Mouse (Mus musculus) left cerebral cortex, postnatal 25 days (tissue): ENCODE results near the gene Dcdc2a. TPM values are rescaled to one million over a fixed set of nuclear protein-coding genes. Genes with fewer than 3 reads are reported as not detected.

Experiments
- DNase-seq, 2 experiments: peaks; one replicate each; pipeline ENCODE4 v3.0.0; 2022; ENCODE audit warnings: low spot score in 2 of 2, mixed read lengths in 1 of 2
- intact Hi-C: fragments of 180-260 bp; cut with DNase I; formaldehyde crosslinking; loops from one replicate; pipeline ENCODE4 v1.15.1; 2025
- total RNA-seq, 2 experiments: library from RNA; stranded (reverse); gene quantifications; 2 replicates each; pipeline ENCODE4 v1.2.3; 2021

Gene Dcdc2a
- total RNA-seq, 2 experiments from 2014 or later, result 4.0 to 6.5 TPM

DNA sequence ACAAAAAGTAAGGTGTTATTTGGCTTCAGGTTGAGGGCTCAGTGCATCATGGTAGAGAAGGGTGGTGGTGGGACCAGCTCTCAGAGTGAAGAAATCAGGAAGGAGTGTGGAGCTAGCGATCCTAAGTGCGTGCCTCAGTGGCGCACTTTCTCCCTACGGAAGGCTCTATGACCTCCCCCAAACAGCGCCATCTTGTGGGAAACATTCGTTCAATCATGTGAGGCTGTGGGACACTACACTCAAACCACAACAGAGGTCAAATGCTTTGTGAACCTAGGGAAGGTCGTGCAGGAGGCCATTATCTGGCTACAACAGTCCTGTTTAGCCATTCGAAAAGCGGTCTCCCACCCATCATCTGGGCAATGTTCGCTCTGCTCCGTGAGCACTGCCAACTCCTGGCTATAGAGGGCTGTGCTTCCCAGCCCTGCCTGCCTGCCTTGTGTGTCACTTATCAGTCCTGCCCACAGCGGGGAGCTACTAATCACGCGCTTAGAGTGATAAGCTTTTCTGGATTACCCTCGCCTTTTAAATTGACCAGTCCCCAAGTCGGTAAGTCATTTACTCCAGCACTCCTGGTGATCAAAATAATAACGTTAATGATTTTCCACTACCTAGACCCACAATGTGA, 94.5 kb downstream of the Dcdc2a start:
- intact Hi-C loops, result no loop called here
- no peak for DNase-seq

DNA sequence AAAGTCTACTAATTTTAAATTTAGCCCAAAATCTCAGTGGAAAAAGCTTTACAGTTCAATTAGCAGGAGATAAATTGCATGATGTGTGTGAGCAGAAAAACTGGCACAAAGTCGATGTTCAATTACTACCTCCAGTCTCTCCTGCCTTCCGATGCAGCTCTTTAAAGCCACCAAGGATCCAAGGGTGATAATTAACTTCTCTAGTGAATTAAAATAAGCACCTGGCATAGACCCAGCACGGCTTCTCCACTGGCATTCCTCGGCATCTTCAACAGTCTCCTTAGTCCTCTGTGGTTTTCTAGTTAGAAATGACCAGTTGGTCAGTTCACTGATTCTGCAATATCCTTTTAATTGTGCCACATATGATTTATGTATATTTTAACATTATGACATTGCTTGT, 95.1 kb downstream of the Dcdc2a start:
- no peak for DNase-seq
- intact Hi-C loops, result no loop called here

DNA sequence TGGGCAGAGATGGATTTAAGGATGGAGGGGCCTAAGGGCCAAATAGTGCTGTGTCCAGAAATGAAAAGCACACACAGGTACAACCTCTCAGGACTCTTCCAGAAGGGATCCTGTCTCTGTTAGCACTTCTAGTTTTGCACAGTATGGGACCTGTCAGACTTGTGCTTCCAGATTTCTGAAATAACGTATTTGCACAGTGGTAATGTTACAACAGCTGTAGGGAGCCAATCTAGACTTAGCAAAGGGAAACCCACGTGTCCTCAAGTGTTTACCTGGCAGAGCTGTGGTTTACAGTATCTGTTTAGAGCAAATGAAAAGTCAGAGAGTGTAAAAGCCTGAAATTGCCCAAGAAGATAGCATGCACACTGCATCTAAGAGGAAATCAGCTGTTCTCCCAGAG, 104.1 kb downstream of the Dcdc2a start:
- intact Hi-C loops, result no loop called here
- no peak for DNase-seq

DNA sequence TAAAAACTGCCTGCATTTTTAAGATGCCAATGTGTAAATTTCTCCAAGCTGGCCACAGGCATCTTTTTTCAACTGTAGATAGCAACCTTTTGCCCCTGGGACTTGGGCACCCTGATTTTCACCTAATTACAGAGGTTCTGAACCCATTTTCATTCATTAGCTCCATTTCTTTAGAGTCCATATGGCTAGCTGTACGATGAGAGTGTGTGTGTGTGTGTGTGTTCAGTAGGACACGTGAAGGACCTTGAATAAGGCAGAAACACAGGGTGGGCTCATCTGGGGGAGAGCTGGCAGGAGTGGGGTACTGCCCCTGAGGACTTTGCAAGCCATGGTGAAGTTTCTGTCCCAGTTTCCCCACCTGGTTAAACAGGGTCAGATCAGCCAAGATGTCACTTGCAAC, 105.0 kb downstream of the Dcdc2a start:
- intact Hi-C loops, result no loop called here

DNA sequence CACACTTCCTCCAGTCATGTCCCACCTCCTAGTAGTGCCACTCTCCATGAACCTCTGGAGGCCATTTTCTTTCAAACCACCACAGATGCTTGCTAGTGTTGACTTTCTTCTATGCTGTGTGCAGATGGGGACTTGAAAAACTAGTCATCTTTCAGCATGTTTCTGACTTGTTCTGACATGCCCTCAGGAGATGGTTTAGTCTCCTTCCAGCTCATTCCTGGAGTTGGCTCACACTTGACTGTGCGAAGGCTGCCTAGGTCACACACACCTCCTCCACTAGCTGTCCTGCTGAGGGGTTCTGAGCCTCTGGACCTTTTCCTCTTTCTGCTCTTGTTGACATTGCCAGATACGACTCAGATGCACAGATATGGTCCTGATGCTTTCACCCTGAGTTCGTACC, 106.8 kb downstream of the Dcdc2a start:
- DNase-seq, result no peak
- intact Hi-C loops, result no loop called here

More for the DNA sequence above, 105.0 kb downstream of the Dcdc2a start:
- DNase-seq, result no peak

DNA sequence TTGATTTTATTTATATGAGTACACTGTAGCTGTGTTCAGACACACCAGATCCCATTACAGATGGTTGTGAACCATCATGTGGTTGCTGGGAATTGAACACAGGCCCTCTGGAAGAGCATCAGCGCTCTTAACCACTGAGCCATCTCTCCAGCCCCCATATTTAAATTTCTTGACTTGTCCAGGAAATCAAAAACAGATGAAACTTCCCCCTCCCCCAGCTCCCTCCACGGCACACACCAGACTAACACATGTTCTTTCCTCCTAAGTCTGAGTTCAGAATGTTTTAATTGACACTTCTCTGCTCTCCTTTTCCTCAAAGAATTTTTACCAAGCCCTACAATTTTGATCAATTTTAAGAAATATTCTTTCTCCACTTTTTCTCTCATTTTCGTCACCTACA, 113.1 kb downstream of the Dcdc2a start:
- intact Hi-C loops, result no loop called here
- no peak for DNase-seq

DNA sequence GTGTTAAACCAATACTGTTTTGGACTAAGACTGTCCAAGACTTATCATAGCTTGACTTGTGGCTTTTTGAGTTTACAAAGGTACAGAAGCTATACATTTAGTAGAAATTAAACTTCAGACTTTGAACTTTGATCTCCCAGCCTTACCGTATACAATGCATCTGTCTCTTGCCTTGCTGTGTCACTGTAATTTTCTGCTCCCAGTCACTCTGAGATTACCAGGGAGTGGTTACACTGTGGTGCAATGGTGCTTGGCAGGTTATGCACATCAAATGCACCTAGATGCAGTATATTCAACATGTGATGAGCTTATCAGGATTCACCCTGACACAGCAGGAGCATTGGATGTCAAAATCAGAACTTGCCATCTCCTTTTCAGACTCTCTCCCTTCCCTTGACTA, 122.0 kb downstream of the Dcdc2a start:
- no peak for DNase-seq
- intact Hi-C loops, result no loop called here

DNA sequence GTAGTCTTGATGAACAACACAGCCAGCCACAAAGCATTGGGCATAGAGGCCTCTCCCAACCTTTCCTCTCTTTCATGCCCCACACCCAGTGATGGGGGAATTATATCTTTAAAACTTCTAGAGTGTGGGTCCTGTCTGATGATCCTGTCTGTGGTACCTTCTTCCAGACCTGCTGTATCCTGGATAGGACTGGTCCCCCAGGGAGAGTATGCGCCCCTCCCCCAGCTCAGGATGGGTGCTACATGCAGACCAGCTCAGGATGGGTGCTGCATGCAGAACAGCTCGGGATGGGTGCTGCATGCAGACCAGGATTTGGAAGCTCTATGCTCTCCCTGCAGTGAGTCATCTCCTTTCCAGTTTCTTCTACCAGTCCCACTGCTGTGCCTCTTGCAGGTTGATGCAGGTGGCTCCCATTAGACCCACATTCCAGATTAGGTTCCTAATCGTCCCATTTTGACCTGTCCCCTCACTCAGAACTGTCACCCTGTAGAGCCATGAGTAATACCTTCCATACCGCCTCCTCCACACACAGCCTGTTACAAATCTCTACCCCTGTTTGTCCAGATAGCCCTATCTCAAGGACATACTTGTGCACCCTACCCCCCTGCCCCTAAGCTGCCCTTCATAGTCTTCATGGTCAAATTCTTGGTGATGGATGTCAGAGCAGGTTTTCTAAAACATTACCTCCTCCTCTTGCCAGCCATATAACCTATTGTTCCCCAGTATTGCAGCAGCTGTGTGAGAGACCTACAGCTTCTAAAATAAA, 122.6 kb downstream of the Dcdc2a start:
- DNase-seq, result no peak
- intact Hi-C loops, result no loop called here

DNA sequence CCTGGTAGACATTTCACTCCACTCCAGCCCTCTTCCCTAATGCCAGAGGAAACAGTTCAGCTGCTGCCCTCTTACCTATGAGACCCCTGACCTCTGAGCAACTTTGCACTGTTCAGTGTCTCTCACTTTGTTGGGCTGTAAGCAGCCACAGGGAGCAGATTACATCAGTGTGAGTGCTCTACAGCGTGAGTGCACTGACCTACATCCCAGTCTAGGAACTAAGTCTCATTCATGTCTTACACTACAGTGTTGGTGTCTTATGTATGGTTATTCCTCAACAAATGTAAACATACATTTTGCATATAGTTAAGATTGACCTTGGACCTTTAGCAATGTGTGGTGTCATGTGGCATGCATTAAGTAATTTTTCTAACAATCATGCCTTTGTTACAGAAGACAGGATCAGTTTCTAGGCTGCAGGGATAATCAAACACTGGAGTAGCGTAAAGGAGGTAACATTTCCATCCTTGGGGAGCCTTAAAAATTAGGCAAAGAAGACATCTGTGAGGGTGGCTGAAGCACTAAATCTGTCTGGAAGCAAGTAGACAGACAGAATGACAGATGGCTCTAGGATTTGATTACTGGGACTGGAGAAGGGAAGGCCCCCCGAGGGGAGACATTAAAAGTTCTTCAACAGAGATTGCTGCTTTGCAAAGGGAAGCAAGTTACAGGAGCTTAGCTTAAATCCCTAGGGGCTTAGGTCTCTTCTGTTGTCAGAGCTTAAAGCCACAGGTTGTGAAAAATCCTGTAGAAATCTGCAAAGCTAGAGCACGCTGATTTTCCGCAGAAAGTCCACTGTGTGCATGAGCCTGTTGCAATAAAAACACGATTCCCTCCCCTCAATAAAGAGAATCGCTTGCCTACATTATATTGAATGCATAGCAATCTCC, 130.9 kb downstream of the Dcdc2a start:
- no peak for DNase-seq
- intact Hi-C loops, result loop anchor here (5.0 to 10.0 kb wide), 2 partner anchors 216 to 368 kb away; no protein-coding TSS in a partner anchor

DNA sequence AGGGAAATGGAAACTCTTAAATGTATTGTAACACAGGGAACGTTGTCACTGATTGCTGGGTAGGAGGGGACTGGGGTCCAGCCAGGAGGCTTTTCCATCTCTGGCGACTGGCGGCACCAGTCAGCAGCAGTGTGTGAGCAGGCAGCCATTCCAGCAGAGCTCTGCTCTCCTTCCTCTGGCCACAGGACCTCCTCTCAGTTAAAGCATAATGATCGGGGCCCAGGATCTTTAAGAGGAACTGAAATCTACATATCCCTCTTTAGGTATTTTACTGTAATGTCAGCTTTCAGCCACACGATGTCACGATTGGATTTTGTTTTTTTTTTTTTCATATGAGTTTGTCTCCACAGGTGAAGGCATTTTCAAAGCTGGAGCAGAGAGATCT, 131.5 kb downstream of the Dcdc2a start:
- intact Hi-C loops, result loop anchor here (5.0 to 10.0 kb wide), 2 partner anchors 215 to 367 kb away; no protein-coding TSS in a partner anchor
- peak in 1 of 2 experiments; percentile 52 for DNase-seq

DNA sequence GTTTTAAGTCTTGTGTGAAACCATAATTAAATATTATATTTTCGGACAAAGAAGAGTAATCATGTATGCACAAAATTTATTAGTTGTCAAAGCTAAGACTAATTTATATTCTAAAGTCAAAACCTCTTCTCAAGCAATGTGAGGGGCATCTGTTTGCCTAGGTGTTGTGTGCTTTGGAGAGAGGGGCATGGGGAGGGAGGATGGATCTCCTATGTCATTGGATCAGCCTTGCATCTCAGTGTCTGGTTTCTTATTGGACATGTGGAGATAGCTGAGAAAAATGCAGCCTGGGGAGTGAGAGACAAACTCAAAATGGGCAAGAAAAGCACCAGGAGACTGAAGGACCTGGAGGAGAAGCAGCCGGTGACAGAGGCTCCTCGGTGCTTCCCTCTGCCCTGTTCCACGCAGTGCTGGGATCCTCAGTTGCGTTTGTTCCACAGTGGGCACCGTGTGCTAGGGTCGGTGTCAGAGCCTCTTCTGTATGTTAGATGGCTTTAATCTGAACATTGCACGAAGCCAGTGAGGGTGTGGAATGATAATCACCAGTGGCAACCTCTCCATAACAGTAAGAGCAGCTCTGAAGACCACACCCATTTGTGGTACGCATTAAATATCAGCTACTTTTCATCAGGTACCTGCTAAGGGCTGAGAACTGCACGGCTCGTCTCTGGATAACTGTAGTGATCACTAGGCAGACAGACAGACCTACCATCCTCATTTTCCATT, 133.8 kb downstream of the Dcdc2a start:
- intact Hi-C loops, result loop anchor here (5.0 to 10.0 kb wide), 3 partner anchors 65 to 365 kb away; no protein-coding TSS in a partner anchor
- DNase-seq, result no peak

DNA sequence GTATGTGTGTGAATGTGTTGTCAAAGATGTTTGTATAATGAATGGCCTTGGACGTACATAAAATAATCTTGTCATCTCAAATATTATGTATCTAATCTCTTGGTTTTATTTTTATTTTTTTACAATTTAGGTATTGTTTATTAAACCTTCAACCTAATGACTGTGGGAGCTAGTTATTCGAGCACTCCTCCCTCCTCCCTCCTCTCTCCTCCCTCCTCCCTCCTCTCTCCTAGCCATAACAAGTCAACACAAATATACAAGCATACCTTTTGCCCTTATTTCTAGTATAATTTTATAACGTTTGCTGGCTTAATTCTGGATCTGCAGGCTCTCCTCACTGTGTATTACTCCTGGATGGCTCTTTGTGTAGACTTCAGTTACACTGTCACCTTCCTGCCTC, 134.4 kb downstream of the Dcdc2a start:
- intact Hi-C loops, result loop anchor here (10.0 kb wide), 1 partner anchor 65 kb away; no protein-coding TSS in a partner anchor

DNA sequence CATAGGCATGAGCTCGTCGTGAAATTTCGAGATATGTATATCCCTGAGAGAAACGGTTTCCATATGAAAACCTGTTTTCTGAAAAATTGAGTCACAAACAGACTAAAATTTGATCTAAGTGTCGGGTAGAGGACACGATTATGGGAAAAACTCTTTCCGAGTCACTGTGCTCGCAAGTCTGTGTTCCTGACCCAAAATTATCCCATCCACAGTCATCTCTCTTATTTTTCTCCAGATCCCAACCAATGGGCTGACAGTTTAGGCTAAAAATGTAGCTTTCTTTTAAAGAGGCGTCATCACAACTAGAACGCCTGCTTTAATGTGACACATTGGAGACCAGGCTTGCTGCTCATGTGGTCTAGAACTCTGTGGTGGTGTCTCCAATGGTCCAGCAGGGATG, 139.9 kb downstream of the Dcdc2a start:
- intact Hi-C loops, result loop anchor here (5.0 to 10.0 kb wide), 2 partner anchors 59 to 68 kb away; no protein-coding TSS in a partner anchor
- DNase-seq, result peak in 1 of 2 experiments; percentile 77

More for the DNA sequence above, 134.4 kb downstream of the Dcdc2a start:
- DNase-seq, result no peak

DNA sequence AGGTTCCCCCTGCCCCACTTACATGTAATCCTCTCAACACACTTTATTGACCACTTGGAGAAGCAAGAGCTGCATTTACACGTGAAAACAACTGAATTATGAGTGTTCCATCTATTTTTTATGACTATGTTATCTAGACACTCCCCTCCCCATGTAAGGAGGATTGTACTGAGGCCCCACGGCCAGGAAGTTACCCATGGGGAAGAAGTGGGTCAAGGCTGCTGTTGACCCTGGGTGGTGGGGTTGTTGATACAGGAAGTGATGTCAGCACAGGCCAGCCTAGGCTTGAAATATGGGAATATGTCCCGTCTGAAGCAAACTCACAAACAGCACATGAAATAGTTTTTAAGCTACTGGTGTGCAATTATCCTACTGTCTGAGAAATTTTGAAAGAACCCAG, 144.1 kb downstream of the Dcdc2a start:
- no peak for DNase-seq
- intact Hi-C loops, result loop anchor here (5.0 to 10.0 kb wide), 2 partner anchors 55 to 73 kb away; no protein-coding TSS in a partner anchor

DNA sequence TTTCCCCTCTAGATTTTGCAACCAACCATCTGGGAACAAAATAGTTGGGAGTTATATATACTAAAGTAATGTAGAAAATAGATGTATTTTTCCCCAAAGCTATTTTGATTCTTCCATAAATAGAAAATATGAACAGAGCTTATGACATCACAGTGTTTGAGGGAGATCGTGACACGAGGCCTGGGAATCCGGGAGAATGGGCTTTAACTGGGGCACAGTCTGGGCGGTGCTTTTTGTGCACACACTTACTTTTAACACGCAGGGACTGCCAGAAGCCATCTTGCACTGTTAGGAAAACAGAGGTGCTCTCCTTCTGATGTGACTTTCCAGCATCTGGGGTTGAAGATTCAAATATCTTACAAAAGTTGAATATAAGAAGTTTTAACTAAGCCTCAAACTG, 151.1 kb downstream of the Dcdc2a start:
- DNase-seq, result peak in 1 of 2 experiments; percentile 54
- intact Hi-C loops, result loop anchor here (5.0 kb wide), 1 partner anchor 470 kb away; no protein-coding TSS in a partner anchor

DNA sequence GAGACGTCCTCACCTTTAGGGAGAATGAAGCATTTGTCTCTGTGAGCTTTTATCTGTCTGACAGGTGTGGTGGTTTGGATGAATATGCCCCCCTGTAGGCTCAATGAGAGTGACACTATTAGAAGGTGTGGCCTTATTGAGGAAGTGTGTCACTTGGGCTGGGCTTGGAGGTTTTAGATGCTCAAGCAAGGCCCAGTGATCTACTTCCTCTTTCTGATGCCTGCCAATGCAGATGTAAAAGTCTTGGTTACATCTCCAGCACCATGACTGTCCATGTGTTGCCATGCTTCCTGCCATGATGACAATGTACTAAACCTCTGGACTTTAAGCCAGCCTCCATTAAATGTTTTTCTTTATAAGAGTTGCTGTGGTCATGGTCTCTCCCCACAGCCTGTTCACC, 162.6 kb downstream of the Dcdc2a start:
- intact Hi-C loops, result no loop called here
- DNase-seq, result no peak

DNA sequence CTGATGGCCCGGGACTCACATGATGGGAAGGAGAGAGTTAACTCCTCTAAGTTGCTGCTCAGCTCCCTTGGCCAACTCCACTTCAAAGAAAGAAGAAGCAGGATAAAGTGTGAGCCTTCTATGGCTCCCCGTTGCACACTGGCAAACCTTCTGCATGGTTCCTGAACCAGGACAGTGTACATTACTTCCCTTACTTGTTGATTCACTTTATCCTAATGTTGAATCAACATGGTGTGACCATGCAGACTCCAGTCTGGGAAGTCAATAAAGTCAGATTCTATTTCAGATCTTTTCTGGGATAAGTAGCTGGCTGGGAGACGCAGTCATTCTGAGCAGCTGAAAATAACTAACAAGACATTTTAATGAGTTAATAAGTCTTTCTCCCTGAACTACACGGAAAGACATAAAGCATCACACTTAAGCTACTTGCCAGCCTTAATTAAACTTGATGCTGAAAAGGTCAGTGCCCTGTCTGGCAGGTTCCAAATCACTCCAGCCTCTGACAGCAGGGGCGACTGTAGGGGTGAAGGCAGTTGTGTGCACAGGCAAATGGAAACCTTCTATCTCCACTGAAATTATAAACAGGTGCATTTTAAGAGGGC, 164.5 kb downstream of the Dcdc2a start:
- intact Hi-C loops, result no loop called here
- no peak for DNase-seq

DNA sequence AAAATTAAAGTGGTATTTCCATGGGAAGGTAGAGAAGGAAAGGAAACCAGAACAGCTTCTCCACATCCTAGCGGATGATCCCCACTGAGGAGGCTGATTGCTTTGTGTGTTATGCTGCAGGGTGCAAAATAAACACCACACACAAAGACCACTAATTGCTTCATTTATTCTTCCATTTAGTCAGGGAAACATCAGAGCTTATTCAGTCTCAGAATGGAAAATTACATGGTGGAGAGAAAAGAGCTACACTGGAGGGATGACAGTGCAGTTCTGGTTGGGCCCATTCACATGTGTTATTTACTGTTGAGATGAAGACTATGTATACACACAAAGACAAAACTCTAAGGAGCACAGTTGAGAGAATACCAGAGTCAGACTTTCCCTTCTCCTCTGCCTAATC, 196.1 kb downstream of the Dcdc2a start:
- intact Hi-C loops, result loop anchor here (10.0 kb wide), 1 partner anchor 57 kb away; no protein-coding TSS in a partner anchor

More for the DNA sequence above, 196.1 kb downstream of the Dcdc2a start:
- no peak for DNase-seq
